ENCODE assay signal across 8 mouse cellular contexts in the genomic region with DNA sequence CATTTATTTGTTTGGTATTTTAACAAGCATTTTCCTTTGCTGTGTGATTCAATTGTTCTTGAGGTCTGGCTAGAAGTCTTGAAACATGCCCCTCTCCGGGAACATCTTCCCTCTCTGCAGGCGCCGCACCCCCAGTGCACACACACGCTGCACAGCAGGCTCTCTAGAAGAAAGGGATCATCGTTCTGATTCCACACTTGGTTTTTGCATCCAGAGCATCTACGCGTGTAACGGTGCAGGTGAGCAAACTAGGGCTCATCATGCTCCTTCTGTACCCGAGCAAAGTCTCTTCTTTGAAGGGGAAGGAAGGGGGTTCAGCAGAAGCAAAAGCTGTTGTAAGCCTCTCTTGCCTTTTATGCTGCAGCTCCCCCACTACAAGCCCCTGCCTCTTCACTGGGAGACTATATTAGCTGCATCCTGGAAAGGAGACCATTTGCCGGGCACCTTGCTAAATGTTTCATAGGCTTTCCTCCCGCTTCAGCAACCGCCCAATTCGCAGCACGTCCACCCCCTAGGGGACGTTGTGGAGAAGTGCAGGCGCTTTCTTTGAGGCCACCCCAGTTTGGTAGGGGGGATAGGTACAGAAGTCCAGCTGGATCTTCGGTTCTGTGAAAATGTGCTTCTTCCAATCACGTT. TPM values are rescaled to one million over a fixed set of nuclear protein-coding genes. Genes with fewer than 3 reads are reported as not detected.
DNase-seq lines count a peak whose midpoint lies in the region; ATAC-seq and TF ChIP-seq lines count a peak whose summit lies in the region.

Tmem163 (minus strand) TSS at position 51 of the 636 bp plus-strand sequence.

- TF ChIP-seq CTCF in midbrain, postnatal 0 days (IDR thresholded peaks at IDR 0.05), result peak; percentile 86

- peak within 1 kb of the TSS; percentile 87 for H3K9ac ChIP-seq in hindbrain, embryonic 13.5 days
- no peak within 1 kb of the TSS for H3K9ac ChIP-seq in limb, embryonic 15.5 days
- H3K9ac ChIP-seq in midbrain, postnatal 0 days (replicated peaks; ENCODE audit: low read length, poor library complexity, severe bottlenecking), result peak within 1 kb of the TSS; percentile 78; the same call in 1 of the 2 replicates

- 12% methylated on average over 18 of the region's 18 CpGs for WGBS in embryonic facial prominence, embryonic 10.5 days
- WGBS in hindbrain, embryonic 13.5 days, result 13% methylated on average over 18 of the region's 18 CpGs
- WGBS in limb, embryonic 15.5 days, result 19% methylated on average over 18 of the region's 18 CpGs
- 9% methylated on average over 18 of the region's 18 CpGs for WGBS in midbrain, postnatal 0 days

- DNase-seq in layer of hippocampus, postnatal 25 days (ENCODE audit: extremely low spot score in 1 of 2, low spot score in 1 of 2), result peak in 1 of 2 experiments; percentile 33
- no peak for DNase-seq in layer of hippocampus, adult 18-20 months (ENCODE audit: low spot score in 2 of 2)
- DNase-seq in embryonic facial prominence, embryonic 10.5 days (ENCODE audit: low spot score), result peak; percentile 69
- DNase-seq in midbrain, postnatal 0 days (ENCODE audit: low spot score), result peak; percentile 72
- DNase-seq in thymus, postnatal 14 days, result peak; percentile 64

- H3K27ac ChIP-seq in embryonic facial prominence, embryonic 10.5 days (replicated peaks), result no peak within 1 kb of the TSS
- H3K27ac ChIP-seq in hindbrain, embryonic 13.5 days, result peak within 1 kb of the TSS; percentile 84
- no peak within 1 kb of the TSS for H3K27ac ChIP-seq in limb, embryonic 15.5 days
- peak within 1 kb of the TSS; percentile 82; the same call in 1 of the 2 replicates for H3K27ac ChIP-seq in midbrain, postnatal 0 days (ENCODE audit: low read depth, low read length)

- peak within 1 kb of the TSS; percentile 82 for H3K4me2 ChIP-seq in hindbrain, embryonic 13.5 days
- H3K4me2 ChIP-seq in limb, embryonic 15.5 days, result 0 out of 2 replicates have a peak within 1 kb of the TSS, but pooled peaks have one; percentile 97
- peak within 1 kb of the TSS; percentile 67 for H3K4me2 ChIP-seq in midbrain, postnatal 0 days (ENCODE audit: low read depth, low read length, poor library complexity, severe bottlenecking)

- H3K27me3 ChIP-seq in embryonic facial prominence, embryonic 10.5 days (replicated peaks; ENCODE audit: low read depth, poor library complexity, severe bottlenecking), result peaks cover 66% of the 10 kb centered on the region
- peaks cover 51% of the 10 kb centered on the region for H3K27me3 ChIP-seq in hindbrain, embryonic 13.5 days
- H3K27me3 ChIP-seq in limb, embryonic 15.5 days, result peaks cover 55% of the 10 kb centered on the region
- H3K27me3 ChIP-seq in midbrain, postnatal 0 days (ENCODE audit: insufficient read depth, low read length), result 0 out of 2 replicates have a peak, but pooled peaks cover 2% of the 10 kb centered on the region

- peaks cover 17% of the 10 kb centered on the region for H3K4me1 ChIP-seq in embryonic facial prominence, embryonic 10.5 days
- H3K4me1 ChIP-seq in hindbrain, embryonic 13.5 days (replicated peaks), result peaks cover 39% of the 10 kb centered on the region
- peaks cover 21% of the 10 kb centered on the region for H3K4me1 ChIP-seq in limb, embryonic 15.5 days
- no peaks in the 10 kb centered on the region for H3K4me1 ChIP-seq in midbrain, postnatal 0 days (ENCODE audit: insufficient read depth, low read length)

- peak; percentile 57 for ATAC-seq in activated CD4-positive, CD25-positive, alpha-beta regulatory T cell, adult 4 months
- ATAC-seq in hindbrain, embryonic 13.5 days (ENCODE audit: low FRiP score), result no peak
- no peak for ATAC-seq in limb, embryonic 15.5 days (ENCODE audit: insufficient number of reproducible peaks, low FRiP score, low TSS enrichment, low read depth)
- peak; percentile 41; the same call in 1 of the 2 replicates for ATAC-seq in midbrain, postnatal 0 days (ENCODE audit: low FRiP score)

- no peaks in the 10 kb centered on the region for H3K9me3 ChIP-seq in embryonic facial prominence, embryonic 10.5 days
- H3K9me3 ChIP-seq in hindbrain, embryonic 13.5 days, result no peaks in the 10 kb centered on the region
- no peaks in the 10 kb centered on the region for H3K9me3 ChIP-seq in limb, embryonic 15.5 days
- no peaks in the 10 kb centered on the region for H3K9me3 ChIP-seq in midbrain, postnatal 0 days (ENCODE audit: low read length)

- peak within 1 kb of the TSS; percentile 66; the same call in 1 of the 2 replicates for H3K4me3 ChIP-seq in embryonic facial prominence, embryonic 10.5 days
- peak within 1 kb of the TSS; percentile 66 for H3K4me3 ChIP-seq in hindbrain, embryonic 13.5 days
- H3K4me3 ChIP-seq in limb, embryonic 15.5 days, result peak within 1 kb of the TSS; percentile 47; the same call in 1 of the 2 replicates
- H3K4me3 ChIP-seq in midbrain, postnatal 0 days (ENCODE audit: low read depth, low read length), result peak within 1 kb of the TSS; percentile 76

- H3K36me3 ChIP-seq in embryonic facial prominence, embryonic 10.5 days (replicated peaks), result no peaks in the 10 kb centered on the region
- H3K36me3 ChIP-seq in hindbrain, embryonic 13.5 days, result no peaks in the 10 kb centered on the region
- H3K36me3 ChIP-seq in limb, embryonic 15.5 days, result no peaks in the 10 kb centered on the region
- H3K36me3 ChIP-seq in midbrain, postnatal 0 days (ENCODE audit: insufficient read depth, low read length), result no peaks in the 10 kb centered on the region

RNA-seq across cellular contexts. Expression of gene Tmem163, which starts in this region (rescaled TPM):
- total RNA-seq in layer of hippocampus, postnatal 25 days (2021), result 10 to 100 TPM; 18.0 to 18.6 TPM
- total RNA-seq in layer of hippocampus, adult 18-20 months (2021), result 1 to 10 TPM; 5.7 to 7.0 TPM
- not detected for polyA plus RNA-seq in activated CD4-positive, CD25-positive, alpha-beta regulatory T cell, adult 4 months (2017; shearing (Covaris generic))
- 3.0 and 4.2 TPM in 2 replicates for polyA plus RNA-seq in embryonic facial prominence, embryonic 10.5 days (2016; fragmentation: Nextera tagmentation; extraction: Ambion mirVana)
- polyA plus RNA-seq in hindbrain, embryonic 13.5 days (2015; fragmentation: Nextera tagmentation; extraction: Ambion mirVana), result 47.5 and 52.6 TPM in 2 replicates
- polyA plus RNA-seq in limb, embryonic 15.5 days (2015; fragmentation: Nextera tagmentation; extraction: Ambion mirVana), result 0.55 and 1.4 TPM in 2 replicates
- total RNA-seq in midbrain, postnatal 0 days (2014; rRNA removed), result 80.5 and 91.4 TPM in 2 replicates
- 78.2 and 80.9 TPM in 2 replicates for polyA plus RNA-seq in midbrain, postnatal 0 days (2015; fragmentation: Nextera tagmentation; extraction: Ambion mirVana)

Comparison
In these comparisons a context has a peak if more than half of its experiments do, and no peak if none do; other contexts are left out.
1. Peak in ATAC-seq in activated CD4-positive, CD25-positive, alpha-beta regulatory T cell, adult 4 months; RNA of the gene not detected or under 1 TPM.
2. DNase-seq: peak in embryonic facial prominence, embryonic 10.5 days (single experiment), midbrain, postnatal 0 days (single experiment) and thymus, postnatal 14 days (single experiment); none in layer of hippocampus, adult 18-20 months (0 of 2).
3. H3K27ac ChIP-seq: peak in hindbrain, embryonic 13.5 days (single experiment) and midbrain, postnatal 0 days (single experiment); none in embryonic facial prominence, embryonic 10.5 days (single experiment) and limb, embryonic 15.5 days (single experiment).
4. Peak in every context shown above with its lines, with median percentiles within 50 percentile points of each other: H3K4me3 ChIP-seq and H3K4me2 ChIP-seq.